Mouse (Mus musculus) gastrocnemius, postnatal 25 days (tissue): ENCODE results near the gene Pot1b. TPM values are rescaled to one million over a fixed set of nuclear protein-coding genes. Genes with fewer than 3 reads are reported as not detected.

Source experiments
- DNase-seq: peaks from one replicate; pipeline ENCODE4 v3.0.0; 2022
- long read RNA-seq, 2 experiments: library from polyadenylated mRNA; stranded (forward); transcript quantifications; one replicate each; pipeline ENCODE4 v2.0.0; 2021
- total RNA-seq, 2 experiments: library from RNA; stranded (reverse); gene quantifications; 1 replicate in 1 of 2; 2 replicates in 1 of 2; pipeline ENCODE4 v1.2.3; 2021

Gene Pot1b
- 1 to 10 TPM; 1.3 to 2.4 TPM for total RNA-seq
- long read RNA-seq, experiment 1: 0 reads
- long read RNA-seq, experiment 2: 0 reads

DNA sequence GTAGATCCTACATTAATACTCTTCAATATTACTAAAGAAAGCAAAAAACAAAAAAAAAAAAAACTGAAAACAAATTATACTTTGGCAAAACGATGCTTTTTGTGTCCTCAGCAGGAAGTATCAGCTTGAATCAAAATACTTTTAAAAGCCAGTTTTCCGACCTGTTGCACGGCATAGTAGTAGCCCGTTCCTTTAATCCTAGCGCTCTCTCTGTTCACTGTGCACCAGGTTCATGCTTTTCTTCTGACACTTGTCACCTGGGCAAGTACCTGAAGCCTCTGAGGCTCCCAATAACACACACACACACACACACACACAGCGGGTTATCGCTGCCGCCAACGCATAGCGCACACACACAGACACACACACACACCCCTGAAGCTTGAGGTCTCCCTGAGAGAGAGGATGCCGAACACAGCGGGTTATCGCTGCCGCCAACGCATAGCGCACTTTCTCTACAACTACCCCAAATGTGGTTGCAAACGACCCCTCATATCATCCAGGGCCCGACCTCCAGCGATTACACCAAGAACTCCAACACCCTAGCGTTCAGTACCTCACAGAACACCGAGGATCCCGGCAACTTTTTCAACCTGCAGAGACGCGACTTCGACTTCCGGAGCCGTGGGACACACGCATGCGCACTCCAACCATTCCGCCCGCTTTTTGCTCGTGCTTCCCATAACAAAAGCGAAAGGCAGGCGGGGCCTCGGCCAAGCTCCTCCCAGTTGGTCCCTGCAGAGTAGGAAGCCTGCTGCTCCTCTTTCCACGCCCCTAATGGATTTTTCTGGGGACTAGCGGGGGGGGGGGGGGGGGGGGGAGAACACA lies at the start of gene Pot1b:
TSS of gene Pot1b (minus strand) at position 645 of the 828 bp plus-strand sequence.
- peak; percentile 94 for DNase-seq

DNA sequence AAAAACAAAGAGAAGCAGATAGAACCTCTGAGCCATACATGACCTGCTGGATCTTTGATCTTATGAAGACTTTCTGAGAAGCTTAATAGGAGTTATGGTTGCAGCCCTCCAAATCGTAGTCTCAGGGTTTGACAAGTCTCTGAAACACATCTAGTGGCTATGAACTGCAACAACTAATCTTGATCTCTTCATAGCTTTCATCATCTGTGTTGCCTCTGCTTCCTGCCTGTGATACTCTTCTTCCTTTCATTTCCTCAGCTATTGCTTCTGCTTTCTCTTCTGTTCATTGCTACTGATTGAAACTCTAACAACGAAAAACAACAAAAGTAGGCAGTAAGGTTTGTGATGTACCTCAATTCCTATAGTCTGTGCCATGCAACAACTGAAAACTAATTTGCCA lies 38.7 kb upstream of the Pot1b start:
- no peak for DNase-seq

DNA sequence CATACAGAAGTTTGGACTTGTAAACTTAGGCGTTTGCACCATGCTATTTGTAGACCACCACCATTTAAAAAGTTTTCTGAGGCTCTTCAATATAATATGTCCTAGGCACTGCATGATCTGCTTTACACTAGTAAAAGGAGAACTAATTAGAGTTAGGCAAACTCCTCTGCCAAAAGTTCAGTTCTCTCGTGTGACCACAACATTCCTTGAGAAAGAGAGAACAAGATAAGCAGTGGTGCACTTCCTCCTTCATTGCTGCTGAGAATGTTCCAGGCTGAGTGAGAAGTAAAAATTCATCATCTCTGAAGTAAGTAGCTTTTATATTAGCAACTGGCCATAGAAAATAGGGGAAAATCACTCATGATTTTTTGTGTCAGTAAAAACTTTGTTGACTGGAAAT lies 37.4 kb upstream of the Pot1b start, which contains the start of gene Adgre4:
TSS of gene Adgre4 (plus strand) at position 199 of the 400 bp plus-strand sequence.
- no peak for DNase-seq

DNA sequence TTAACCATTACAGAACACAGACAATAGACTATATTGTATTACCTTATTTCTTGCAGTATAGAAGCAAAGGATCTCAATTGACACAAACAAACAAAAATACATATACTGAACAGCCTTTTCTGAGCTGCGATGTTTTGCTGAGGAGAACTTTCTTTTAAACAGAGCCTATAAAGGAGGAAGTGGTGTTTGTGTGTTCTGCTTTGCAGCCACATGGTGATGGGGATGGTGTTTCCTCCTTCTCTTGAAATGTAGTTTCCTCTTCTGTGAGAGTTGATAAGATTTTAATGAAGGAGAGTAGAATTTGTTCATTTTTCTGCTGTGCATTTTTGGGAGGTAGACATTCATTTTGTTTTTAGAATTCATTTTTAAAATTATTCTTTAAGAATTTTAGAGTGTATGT lies 24.2 kb upstream of the Pot1b start:
- no peak for DNase-seq

DNA sequence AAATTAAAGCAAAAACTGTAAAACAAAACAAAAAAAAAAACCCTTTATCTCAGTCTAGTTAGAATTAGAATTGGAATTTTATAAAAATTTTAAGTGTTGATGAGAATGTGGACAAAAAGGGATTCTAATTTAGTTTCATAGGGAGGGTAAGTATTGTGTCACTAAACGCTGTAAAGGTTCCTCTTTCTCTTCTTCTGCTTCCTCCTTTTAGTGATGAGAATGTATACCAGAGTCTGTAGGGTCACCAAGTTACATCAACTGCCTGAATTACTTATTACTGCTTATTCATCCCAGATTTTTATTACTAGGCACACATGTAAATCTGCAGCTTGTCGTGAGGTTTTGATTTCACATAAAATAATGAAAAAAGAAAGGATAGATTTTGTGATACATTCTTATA lies 13.8 kb upstream of the Pot1b start:
- no peak for DNase-seq

DNA sequence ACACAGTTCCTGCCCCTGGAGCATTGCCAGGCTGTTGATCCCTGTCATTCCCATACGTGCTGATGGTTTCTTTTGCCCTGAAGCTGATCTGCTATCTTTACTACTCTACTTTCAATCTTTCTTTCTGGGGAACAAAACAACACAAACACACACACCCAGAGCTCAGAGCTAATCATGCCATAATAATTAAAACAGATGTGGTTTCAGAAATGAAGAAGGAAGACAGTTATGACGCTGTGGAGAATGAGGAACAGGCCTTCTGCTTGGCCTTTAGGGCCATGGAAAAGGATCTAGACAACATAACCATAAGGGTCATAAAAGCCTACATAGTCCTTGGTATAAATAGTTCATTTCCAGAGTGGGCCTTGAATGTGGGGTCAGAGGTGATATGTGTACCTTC lies 9.8 kb upstream of the Pot1b start:
- DNase-seq: no peak

DNA sequence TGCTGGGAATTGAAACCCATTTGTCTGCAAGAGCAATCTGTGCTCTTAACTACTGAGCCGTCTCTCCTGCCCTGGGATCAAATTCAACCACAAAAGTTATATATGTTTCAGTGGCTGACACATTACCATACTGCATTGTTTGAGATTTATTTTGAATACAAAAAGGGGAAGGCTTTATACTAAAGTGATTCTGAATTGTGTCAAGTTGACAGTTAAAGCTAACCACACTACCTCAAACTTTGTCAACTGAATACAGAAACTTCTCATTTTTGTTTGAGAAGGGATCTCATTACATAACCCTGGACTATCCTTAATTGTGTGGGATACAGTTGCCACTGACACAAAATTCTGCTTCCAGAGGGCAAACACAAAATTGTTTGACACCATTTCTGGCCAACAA lies 8.8 kb upstream of the Pot1b start:
- no peak for DNase-seq

DNA sequence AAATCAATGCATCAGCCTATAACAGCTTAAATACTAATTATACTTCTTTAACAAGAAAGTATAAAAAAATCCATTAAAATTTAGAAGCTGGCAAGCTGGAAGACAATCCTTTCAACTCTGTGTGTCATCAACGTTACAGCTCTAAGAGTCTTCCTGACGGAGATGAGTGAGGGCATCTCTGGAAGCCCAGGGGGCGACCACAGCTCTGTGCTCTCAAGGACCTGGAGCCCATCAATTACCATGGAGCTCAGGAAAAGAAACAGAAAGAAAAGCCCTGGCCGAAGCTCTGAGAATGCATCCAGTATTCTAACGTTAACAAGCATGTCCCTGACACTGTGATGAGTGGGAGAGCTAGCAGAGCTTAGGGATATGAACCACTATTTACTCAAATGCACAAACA lies 9.6 kb downstream of the Pot1b start:
- no peak for DNase-seq

DNA sequence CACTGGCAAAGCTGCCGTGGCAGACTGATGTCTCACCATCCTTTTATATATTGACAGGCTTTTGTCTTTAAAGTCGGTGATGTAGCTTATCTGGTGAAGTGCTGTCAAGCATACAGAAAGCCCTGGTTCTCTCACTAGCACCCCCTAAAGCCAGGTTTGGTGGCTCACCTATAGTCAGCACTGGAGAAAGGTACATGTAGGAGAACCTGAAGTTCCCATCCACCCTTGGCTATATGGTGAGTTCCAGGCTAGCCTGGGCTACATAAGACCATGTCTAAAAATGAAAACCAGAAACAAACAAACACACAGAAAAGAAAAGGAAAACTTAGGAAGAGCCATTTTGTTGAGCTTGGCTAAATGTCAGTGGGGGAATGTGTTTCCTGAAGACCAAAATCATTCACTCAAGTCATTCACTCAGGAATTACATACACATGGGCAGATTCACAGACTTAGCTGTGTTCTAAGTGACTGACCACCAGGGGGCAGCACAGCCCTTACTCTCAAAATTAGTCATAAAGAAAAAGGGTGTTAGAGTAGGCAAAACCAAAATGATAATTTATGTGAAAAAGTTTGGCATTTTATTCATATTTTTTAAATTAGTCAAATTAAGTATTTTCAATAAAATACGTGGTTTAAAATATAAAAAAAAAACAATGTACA lies 10.1 kb downstream of the Pot1b start:
- peak; percentile 18 for DNase-seq

DNA sequence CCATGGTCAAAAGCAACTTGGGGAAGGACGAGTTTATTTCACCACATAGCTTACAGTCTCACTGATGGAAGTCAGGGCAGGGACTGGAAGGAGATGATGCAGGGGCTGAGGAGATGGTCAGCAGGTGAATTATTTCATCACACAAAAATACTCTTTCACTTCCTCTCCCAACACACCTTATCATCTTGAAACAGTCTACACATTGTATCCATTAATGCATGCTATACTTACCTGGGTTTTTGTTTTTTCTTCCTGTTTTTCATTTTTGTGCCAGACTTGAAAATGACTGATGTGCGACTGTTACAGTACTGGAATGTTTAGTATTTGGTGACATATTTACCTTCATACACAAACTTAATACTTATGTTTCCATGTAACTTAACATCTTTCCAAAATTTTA lies 13.0 kb downstream of the Pot1b start:
- no peak for DNase-seq

DNA sequence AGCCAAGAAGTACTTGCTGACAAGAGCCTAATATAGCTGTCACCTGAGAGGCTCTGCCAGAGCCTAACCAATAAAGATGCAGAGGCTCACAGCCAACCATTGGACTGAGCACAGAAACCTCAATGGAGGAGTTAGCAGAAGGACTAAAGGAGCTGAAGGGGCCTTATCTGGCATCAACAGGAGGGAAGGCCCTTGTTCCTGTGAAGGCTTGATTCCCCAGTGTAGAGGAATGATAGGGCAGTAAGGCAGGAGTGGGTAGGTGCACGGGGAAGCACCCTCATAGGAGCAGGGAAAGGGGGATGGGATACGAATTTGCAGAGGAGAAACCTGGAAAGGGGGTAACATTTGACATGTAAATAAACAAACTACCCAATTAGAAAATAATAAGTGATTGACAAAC lies 51.3 kb downstream of the Pot1b start:
- no peak for DNase-seq

DNA sequence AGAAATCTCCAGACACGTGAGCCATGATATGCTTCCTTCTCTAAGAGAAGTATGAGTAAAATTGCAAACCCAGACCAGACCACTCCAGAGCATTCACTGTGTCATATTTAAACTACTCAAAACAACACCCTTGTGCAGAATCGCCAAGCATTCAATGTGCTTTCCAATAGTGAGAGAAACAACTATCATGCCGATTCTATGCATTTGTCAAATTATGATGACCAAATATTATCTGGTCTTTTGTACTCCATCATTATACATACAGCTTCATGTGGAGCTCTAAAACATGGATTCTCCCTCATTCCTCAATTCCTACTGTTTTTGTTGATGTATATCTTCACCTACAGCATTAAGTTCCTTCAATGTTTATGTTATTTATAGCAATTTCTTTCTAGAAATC lies 87.3 kb downstream of the Pot1b start, which contains the start of gene Vmn2r118:
TSS of gene Vmn2r118 (minus strand) at position 101 of the 400 bp plus-strand sequence.
- DNase-seq: no peak

Other genes with a start within 250 kb of the Pot1b start
- not detected for gene Vmn2r118, start 87.4 kb downstream of the Pot1b start, total RNA-seq
- gene Adgre4, start 37.4 kb upstream of the Pot1b start, total RNA-seq: under 1 TPM in 1 of 2 experiments, not detected in 1; 0.19 TPM
- 1 to 10 TPM; 2.7 to 3.2 TPM for gene Zfp119a, start 166.3 kb upstream of the Pot1b start, total RNA-seq
- 1 to 10 TPM; 2.6 to 3.4 TPM for gene Zfp959, start 179.5 kb upstream of the Pot1b start, total RNA-seq
- 1 to 10 TPM; 3.0 to 3.1 TPM for gene Zfp119b, start 236.9 kb upstream of the Pot1b start, total RNA-seq
- under 1 TPM in 1 of 2 experiments, not detected in 1; 0.31 TPM for gene Ebi3, start 240.0 kb upstream of the Pot1b start, total RNA-seq
- gene Yju2, start 246.5 kb upstream of the Pot1b start, total RNA-seq: 1 to 10 TPM; 7.8 TPM